Mouse (Mus musculus): ENCODE data around the gene Eogt. TPM values are rescaled to one million over a fixed set of nuclear protein-coding genes. Genes with fewer than 3 reads are reported as not detected.

The Eogt gene
- total and polyA plus RNA-seq, 2 experiments = 2.0 to 3.9 TPM

DNA sequence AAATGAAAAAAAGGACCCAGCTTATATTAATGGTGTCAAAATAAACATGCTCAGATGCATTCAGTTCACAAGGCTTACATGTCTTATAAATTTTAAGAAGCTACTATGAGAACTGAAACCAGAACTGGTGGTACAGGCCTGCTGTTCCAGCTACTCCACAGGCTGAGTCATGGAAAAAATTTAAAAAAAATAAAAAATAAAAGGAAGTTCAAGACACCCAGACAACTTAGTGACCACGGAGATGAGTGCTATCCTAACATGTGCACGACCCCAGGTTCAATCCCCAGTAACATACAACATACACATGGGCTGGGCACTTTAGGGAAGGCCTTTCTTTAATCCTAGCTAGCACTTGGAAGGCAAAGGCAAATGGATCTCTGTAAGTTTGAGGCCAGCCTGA, 739 bp upstream of the Eogt start:
- no peak for DNase-seq (ENCODE audit: extremely low read depth, low read depth, low spot score)
- TF ChIP-seq POLR2A (IDR thresholded peaks at IDR 0.05; ENCODE audit: extremely low read depth, insufficient read depth, low read length) (no peak), CTCF (IDR thresholded peaks at IDR 0.05; ENCODE audit: low read depth, low read length) (no peak)
- H3K27ac ChIP-seq (replicated peaks; ENCODE audit: insufficient read depth, low read depth, low read length) = no peak overlapping the region

DNA sequence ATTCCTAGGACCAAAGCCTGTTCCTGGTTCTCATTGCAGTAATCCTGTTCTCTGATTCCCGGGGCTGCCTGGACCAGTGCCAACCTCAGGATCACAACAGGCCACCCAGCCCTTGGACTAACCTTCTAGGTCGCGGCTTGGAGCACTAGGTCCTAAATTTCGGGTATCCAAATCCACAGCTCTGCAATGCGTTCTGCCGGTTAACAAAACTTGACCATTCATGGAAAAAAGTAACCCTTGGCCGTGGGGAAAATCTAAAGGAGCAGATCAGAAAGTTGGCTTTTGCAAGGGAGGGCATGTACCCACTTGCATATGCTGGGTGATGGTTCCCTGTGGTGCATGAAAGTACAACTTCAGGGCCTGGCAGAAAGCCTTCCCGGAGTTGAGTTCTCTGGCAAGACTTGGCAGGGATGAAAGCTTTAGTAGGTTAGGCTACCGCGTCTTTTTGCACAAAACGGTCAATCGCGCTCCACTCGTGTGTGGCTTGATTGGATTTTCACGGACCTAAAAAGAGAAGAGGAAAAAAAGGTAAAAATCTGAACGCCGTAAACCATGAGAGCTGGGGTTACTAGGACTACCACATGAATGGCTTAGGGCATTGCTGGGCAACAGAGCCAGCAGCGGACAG, 1.1 kb downstream of the Eogt start:
- Histone ChIP-seq H3K27ac (replicated peaks; ENCODE audit: insufficient read depth, low read depth, low read length) (no peak overlapping the region), H3K36me3 (ENCODE audit: control insufficient read depth, insufficient read depth, low read length) (peaks cover 2% of the 10 kb centered on the region; the same call in 1 of the 2 replicates), H3K9ac (ENCODE audit: low read depth, low read length) (peak overlapping the region; percentile 85), H3K27me3 (ENCODE audit: control insufficient read depth, insufficient read depth, low read length) (no peaks in the 10 kb centered on the region), H3K79me2 (ENCODE audit: control insufficient read depth, insufficient read depth, low read length) (no peaks in the 10 kb centered on the region), H3K4me1 (ENCODE audit: control insufficient read depth, insufficient read depth, low read length) (peaks cover 8% of the 10 kb centered on the region), H3K4me3 (ENCODE audit: insufficient read depth, low read depth, low read length) (peak overlapping the region; percentile 77)
- no peak for TF ChIP-seq POLR2A (IDR thresholded peaks at IDR 0.05; ENCODE audit: extremely low read depth, insufficient read depth, low read length)
- no peak for TF ChIP-seq CTCF (IDR thresholded peaks at IDR 0.05; ENCODE audit: low read depth, low read length)
- WGBS = 19% methylated on average over 18 of the region's 18 CpGs
- peak; percentile 30 for DNase-seq (ENCODE audit: extremely low read depth, low read depth, low spot score)

More for the DNA sequence above, 739 bp upstream of the Eogt start:
- no peak overlapping the region for H3K9ac ChIP-seq (ENCODE audit: low read depth, low read length)
- H3K36me3 ChIP-seq (ENCODE audit: control insufficient read depth, insufficient read depth, low read length) = peaks cover 3% of the 10 kb centered on the region
- H3K4me3 ChIP-seq (ENCODE audit: insufficient read depth, low read depth, low read length) = no peak overlapping the region
- 80% methylated on average over 2 of the region's 2 CpGs for WGBS
- peaks cover 8% of the 10 kb centered on the region for H3K4me1 ChIP-seq (ENCODE audit: control insufficient read depth, insufficient read depth, low read length)
- H3K79me2 ChIP-seq (ENCODE audit: control insufficient read depth, insufficient read depth, low read length) = no peaks in the 10 kb centered on the region
- H3K27me3 ChIP-seq (ENCODE audit: control insufficient read depth, insufficient read depth, low read length) = no peaks in the 10 kb centered on the region

- no peaks in the 10 kb centered on the region for H3K27me3 ChIP-seq (ENCODE audit: control insufficient read depth, insufficient read depth, low read length)
- H3K4me3 ChIP-seq (ENCODE audit: insufficient read depth, low read depth, low read length) = no peak overlapping the region
- TF ChIP-seq CTCF (IDR thresholded peaks at IDR 0.05; ENCODE audit: low read depth, low read length) (no peak), POLR2A (IDR thresholded peaks at IDR 0.05; ENCODE audit: extremely low read depth, insufficient read depth, low read length) (no peak)
- peaks cover 7% of the 10 kb centered on the region; the same call in 1 of the 2 replicates for H3K36me3 ChIP-seq (ENCODE audit: control insufficient read depth, insufficient read depth, low read length)
- H3K4me1 ChIP-seq (ENCODE audit: control insufficient read depth, insufficient read depth, low read length) = peaks cover 8% of the 10 kb centered on the region
- no peak for DNase-seq (ENCODE audit: extremely low read depth, low read depth, low spot score)
- 73% methylated on average over 7 of the region's 7 CpGs for WGBS
- no peaks in the 10 kb centered on the region for H3K79me2 ChIP-seq (ENCODE audit: control insufficient read depth, insufficient read depth, low read length)
- H3K9ac ChIP-seq (ENCODE audit: low read depth, low read length) = no peak overlapping the region
- H3K27ac ChIP-seq (replicated peaks; ENCODE audit: insufficient read depth, low read depth, low read length) = no peak overlapping the region
Observed at GRCm38 (mm10) chr6:97145156-97145555, 3.8 kb downstream of the Eogt start.

DNA sequence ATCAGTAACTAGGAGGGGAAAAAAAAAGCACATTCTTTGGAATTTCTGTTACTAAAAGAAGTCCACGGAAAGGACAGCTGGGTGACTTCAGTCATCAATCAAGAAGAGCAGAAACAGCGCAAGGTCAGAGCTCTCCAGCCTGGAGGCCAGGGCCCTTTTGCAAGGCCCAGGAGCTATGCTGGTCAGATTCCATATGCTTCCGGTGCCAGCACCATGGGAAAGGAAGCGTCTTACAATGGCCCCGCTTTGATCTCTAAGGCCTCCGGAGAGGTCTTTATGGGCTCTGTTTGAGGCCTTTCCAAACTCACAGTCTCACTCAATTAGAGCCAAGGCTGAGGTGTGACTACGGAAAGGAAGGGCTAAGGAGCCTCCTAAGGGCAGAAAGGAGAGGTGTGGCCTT, 4.6 kb downstream of the Eogt start:
- Histone ChIP-seq H3K27ac (replicated peaks; ENCODE audit: insufficient read depth, low read depth, low read length) (no peak overlapping the region), H3K9ac (ENCODE audit: low read depth, low read length) (no peak overlapping the region), H3K36me3 (ENCODE audit: control insufficient read depth, insufficient read depth, low read length) (peaks cover 7% of the 10 kb centered on the region; the same call in 1 of the 2 replicates), H3K4me3 (ENCODE audit: insufficient read depth, low read depth, low read length) (no peak overlapping the region), H3K79me2 (ENCODE audit: control insufficient read depth, insufficient read depth, low read length) (no peaks in the 10 kb centered on the region), H3K27me3 (ENCODE audit: control insufficient read depth, insufficient read depth, low read length) (no peaks in the 10 kb centered on the region), H3K4me1 (ENCODE audit: control insufficient read depth, insufficient read depth, low read length) (peaks cover 8% of the 10 kb centered on the region)
- no peak for DNase-seq (ENCODE audit: extremely low read depth, low read depth, low spot score)
- TF ChIP-seq CTCF (IDR thresholded peaks at IDR 0.05; ENCODE audit: low read depth, low read length) = no peak
- no peak for TF ChIP-seq POLR2A (IDR thresholded peaks at IDR 0.05; ENCODE audit: extremely low read depth, insufficient read depth, low read length)
- 77% methylated on average over 7 of the region's 7 CpGs for WGBS

GRCm38 (mm10) chr6:97142611-97143010, 6.4 kb downstream of the Eogt start:
- DNase-seq (ENCODE audit: extremely low read depth, low read depth, low spot score) = no peak
- no peaks in the 10 kb centered on the region for H3K27me3 ChIP-seq (ENCODE audit: control insufficient read depth, insufficient read depth, low read length)
- H3K9ac ChIP-seq (ENCODE audit: low read depth, low read length) = no peak overlapping the region
- H3K4me3 ChIP-seq (ENCODE audit: insufficient read depth, low read depth, low read length) = no peak overlapping the region
- WGBS = 82% methylated on average over 8 of the region's 8 CpGs
- no peak for TF ChIP-seq POLR2A (IDR thresholded peaks at IDR 0.05; ENCODE audit: extremely low read depth, insufficient read depth, low read length)
- TF ChIP-seq CTCF (IDR thresholded peaks at IDR 0.05; ENCODE audit: low read depth, low read length) = no peak
- H3K4me1 ChIP-seq (ENCODE audit: control insufficient read depth, insufficient read depth, low read length) = peaks cover 2% of the 10 kb centered on the region; the same call in 1 of the 2 replicates
- H3K27ac ChIP-seq (replicated peaks; ENCODE audit: insufficient read depth, low read depth, low read length) = no peak overlapping the region
- peaks cover 11% of the 10 kb centered on the region; the same call in 1 of the 2 replicates for H3K36me3 ChIP-seq (ENCODE audit: control insufficient read depth, insufficient read depth, low read length)
- H3K79me2 ChIP-seq (ENCODE audit: control insufficient read depth, insufficient read depth, low read length) = no peaks in the 10 kb centered on the region

DNA sequence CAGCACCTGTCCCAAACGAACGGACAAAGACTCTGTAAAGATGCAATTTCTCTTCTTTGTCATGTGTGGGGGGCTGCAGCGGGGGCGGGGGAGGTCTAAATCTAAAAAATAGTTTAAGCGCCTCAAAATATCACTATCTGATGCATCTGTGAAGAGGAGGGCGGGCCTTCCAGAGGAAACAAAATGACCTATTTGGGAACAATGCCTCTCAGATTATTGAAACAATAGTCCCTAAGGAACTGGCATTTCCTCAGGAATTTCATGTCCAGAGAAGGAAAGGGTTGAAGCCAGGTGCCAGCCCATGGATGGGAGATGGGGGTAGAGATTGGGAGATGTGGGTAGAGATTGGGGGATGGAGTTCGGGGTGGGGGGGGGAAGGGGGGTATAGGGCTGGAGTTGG, 7.2 kb downstream of the Eogt start:
- TF ChIP-seq POLR2A (IDR thresholded peaks at IDR 0.05; ENCODE audit: extremely low read depth, insufficient read depth, low read length) (no peak), CTCF (IDR thresholded peaks at IDR 0.05; ENCODE audit: low read depth, low read length) (no peak)
- Histone ChIP-seq H3K36me3 (ENCODE audit: control insufficient read depth, insufficient read depth, low read length) (peaks cover 11% of the 10 kb centered on the region; the same call in 1 of the 2 replicates), H3K27ac (replicated peaks; ENCODE audit: insufficient read depth, low read depth, low read length) (no peak overlapping the region), H3K27me3 (ENCODE audit: control insufficient read depth, insufficient read depth, low read length) (no peaks in the 10 kb centered on the region), H3K79me2 (ENCODE audit: control insufficient read depth, insufficient read depth, low read length) (no peaks in the 10 kb centered on the region), H3K9ac (ENCODE audit: low read depth, low read length) (no peak overlapping the region), H3K4me1 (ENCODE audit: control insufficient read depth, insufficient read depth, low read length) (no peaks in the 10 kb centered on the region), H3K4me3 (ENCODE audit: insufficient read depth, low read depth, low read length) (no peak overlapping the region)
- DNase-seq (ENCODE audit: extremely low read depth, low read depth, low spot score) = no peak
- WGBS = 79% methylated on average over 7 of the region's 7 CpGs

All from liver, adult 2 months (tissue).